Mouse (Mus musculus) CH12.LX (cell line): ENCODE results near the gene Syn3. TPM values are rescaled to one million over a fixed set of nuclear protein-coding genes. Genes with fewer than 3 reads are reported as not detected.

Experiments
- DNase-seq: peaks from one replicate; pipeline ENCODE4 v3.0.0-alpha.2; 2013; ENCODE audit errors: extremely low read depth
- H3K27ac ChIP-seq: 2 replicates; pipeline ENCODE4 v1.5.1; 2012; ENCODE audit warnings: low read depth, mild to moderate bottlenecking, control low read depth, moderate library complexity; ENCODE audit not compliant: insufficient read depth
- H3K27me3 ChIP-seq: replicated peaks from 2 replicates; pipeline ENCODE3; 2012; ENCODE audit warnings: inconsistent platforms
- H3K36me3 ChIP-seq, 2 experiments: replicated peaks in 1 of 2; 2 replicates each; pipeline versions ENCODE3 to v1.6.1; 2012; ENCODE audit warnings: inconsistent platforms in 1 of 2, low read length in 1 of 2, mild to moderate bottlenecking in 1 of 2, mixed read lengths in 1 of 2, moderate library complexity in 1 of 2; ENCODE audit not compliant: control insufficient read depth in 1 of 2, insufficient read depth in 1 of 2
- H3K4me1 ChIP-seq, 2 experiments: 2 replicates each; pipeline ENCODE4 v1.6.1; 2012; ENCODE audit warnings: inconsistent platforms in 1 of 2, moderate library complexity in 1 of 2; ENCODE audit not compliant: insufficient read depth in 2 of 2, control insufficient read depth in 1 of 2
- H3K4me2 ChIP-seq: 2 replicates; pipeline ENCODE4 v1.6.1; 2012; ENCODE audit warnings: low read depth, mild to moderate bottlenecking, control low read depth; ENCODE audit not compliant: poor library complexity, insufficient read depth, severe bottlenecking
- H3K4me3 ChIP-seq, 3 experiments: fragments of 150-350 bp in 1 of 3; sonication (generic) in 1 of 3; replicated peaks in 1 of 3; 2 replicates each; pipeline versions ENCODE3 to v1.5.1; 2011 to 2012; ENCODE audit warnings: low read depth in 2 of 3, low read length in 2 of 3, mild to moderate bottlenecking in 2 of 3, moderate library complexity in 2 of 3, control low read depth in 1 of 3, improper control_type of control experiment in 1 of 3, inconsistent platforms in 1 of 3, mixed read lengths in 1 of 3; ENCODE audit not compliant: poor library complexity in 1 of 3
- H3K79me2 ChIP-seq: replicated peaks from 2 replicates; pipeline ENCODE4 v1.6.1; 2012; ENCODE audit warnings: mild to moderate bottlenecking, moderate library complexity; ENCODE audit not compliant: control insufficient read depth, poor library complexity, insufficient read depth, severe bottlenecking; ENCODE audit errors: extremely low read depth
- H3K9ac ChIP-seq: 2 replicates; pipeline ENCODE4 v1.6.1; 2012; ENCODE audit warnings: low read depth, mild to moderate bottlenecking, control low read depth, moderate library complexity; ENCODE audit not compliant: insufficient read depth
- H3K9me3 ChIP-seq: replicated peaks from 2 replicates; pipeline ENCODE3; 2012; ENCODE audit warnings: low read length, inconsistent platforms, mixed read lengths
- CTCF ChIP-seq, 2 experiments: IDR thresholded peaks in 1 of 2; conservative IDR thresholded peaks in 1 of 2; 2 replicates each; pipeline ENCODE4 v1.5.1; 2011 to 2012; ENCODE audit warnings: low read depth in 2 of 2, low read length in 2 of 2, improper control_type of control experiment in 1 of 2, inconsistent platforms in 1 of 2, mild to moderate bottlenecking in 1 of 2, moderate library complexity in 1 of 2
- ETS1 ChIP-seq: conservative IDR thresholded peaks from 2 replicates; pipeline ENCODE4 v1.6.1; 2012; ENCODE audit warnings: low read depth, mild to moderate bottlenecking, inconsistent platforms, low read length, improper control_type of control experiment, moderate library complexity
- HCFC1 ChIP-seq: IDR thresholded peaks from 2 replicates; pipeline ENCODE4 v1.6.1; 2012; ENCODE audit warnings: low read depth, mild to moderate bottlenecking, inconsistent platforms, low read length, improper control_type of control experiment
- IRF4 ChIP-seq: IDR thresholded peaks from 2 replicates; pipeline ENCODE4 v1.6.1; 2014; ENCODE audit warnings: low read depth, mild to moderate bottlenecking, inconsistent platforms, low read length, improper control_type of control experiment
- JUND ChIP-seq: conservative IDR thresholded peaks from 2 replicates; pipeline ENCODE4 v1.6.1; 2011; ENCODE audit warnings: low read depth, low read length, improper control_type of control experiment
- MAX ChIP-seq: IDR thresholded peaks from 2 replicates; pipeline ENCODE4 v1.6.1; 2011; ENCODE audit warnings: low read length, improper control_type of control experiment
- MAZ ChIP-seq: IDR thresholded peaks from 2 replicates; pipeline ENCODE4 v1.6.1; 2012; ENCODE audit warnings: low read depth, mild to moderate bottlenecking, inconsistent platforms, low read length, improper control_type of control experiment, moderate library complexity
- MYC ChIP-seq: IDR thresholded peaks from 2 replicates; pipeline ENCODE4 v1.6.1; 2011; ENCODE audit warnings: low read depth, mild to moderate bottlenecking, improper control_type of control experiment, low read length
- POLR2AphosphoS2 ChIP-seq: IDR thresholded peaks from 2 replicates; pipeline ENCODE4 v1.6.1; 2011; ENCODE audit warnings: low read depth, low read length, improper control_type of control experiment
- TCF12 ChIP-seq: IDR thresholded peaks from 2 replicates; pipeline ENCODE4 v1.6.1; 2014; ENCODE audit warnings: low read depth, mild to moderate bottlenecking, inconsistent platforms, low read length, improper control_type of control experiment
- ZC3H11A ChIP-seq: IDR thresholded peaks from 2 replicates; pipeline ENCODE4 v1.6.1; 2012; ENCODE audit warnings: low read depth, mild to moderate bottlenecking, inconsistent platforms, low read length, improper control_type of control experiment
- dilution Hi-C: fragments of 300-500 bp; cut with MboI; formaldehyde crosslinking; loops from 2 replicates; pipeline ENCODE4 v1.14.3; 2020; ENCODE audit warnings: low sequenced_read_pairs; ENCODE audit not compliant: extremely low pct_unique_long_range_greater_than_20kb, extremely low pct_ligation_motif_present
- in situ Hi-C: fragments of 300-500 bp; cut with MboI; formaldehyde crosslinking; loops from 3 replicates; pipeline ENCODE4 v1.14.3; 2019; ENCODE audit warnings: low sequenced_read_pairs, low pct_ligation_motif_present, low pct_unique_long_range_greater_than_20kb, mixed read lengths
- polyA plus RNA-seq: library from polyadenylated mRNA; unstranded; fragments of >175 nt; gene quantifications from 2 replicates; pipeline ENCODE4 v1.2.1, GENCODE M21; 2012; ENCODE audit warnings: low read depth; ENCODE audit not compliant: insufficient read length
- total RNA-seq, 2 experiments: library from RNA; depleted of rRNA; stranded (reverse); fragments of 300-350 nt in 1 of 2; fragments of >200 nt in 1 of 2; gene quantifications; 2 replicates each; pipeline ENCODE4 v1.2.3; 2012 to 2014

The Syn3 gene
- total and polyA plus RNA-seq, 3 experiments = 2.8 to 8.9 (median 5.6) TPM

- in situ Hi-C loops = no loop called here
- H3K9me3 ChIP-seq = no peaks in the 10 kb centered on the region
- peaks cover 5 to 70% of the 10 kb centered on the region in 2 experiments for H3K36me3 ChIP-seq
- DNase-seq = no peak
- no peaks in the 10 kb centered on the region for H3K27me3 ChIP-seq
- peak overlapping the region; percentile 52; the same call in 1 of the 2 replicates for H3K27ac ChIP-seq
- H3K9ac ChIP-seq = no peak overlapping the region
- no peak overlapping the region for H3K4me2 ChIP-seq
- no peak for TF ChIP-seq IRF4
- no peak for TF ChIP-seq ETS1
- TF ChIP-seq MAX = no peak
- no peak for TF ChIP-seq POLR2AphosphoS2
- TF ChIP-seq MAZ = no peak
- no peak for TF ChIP-seq TCF12
- TF ChIP-seq, all 38 proteins: peak for 0
- Histone ChIP-seq H3K4me1 (peaks cover 35 to 97% of the 10 kb centered on the region in 2 experiments), H3K79me2 (0 out of 2 replicates have a peak, but pooled peaks cover 9% of the 10 kb centered on the region), H3K4me3 (no peak overlapping the region)
- dilution Hi-C loops = no loop called here
These were observed 16.2 kb downstream of the Syn3 start for GRCm38 (mm10) chr10:86482496-86482895.

- dilution Hi-C loops = no loop called here
These were observed 18.0 kb downstream of the Syn3 start for GRCm38 (mm10) chr10:86480711-86481110.

DNA sequence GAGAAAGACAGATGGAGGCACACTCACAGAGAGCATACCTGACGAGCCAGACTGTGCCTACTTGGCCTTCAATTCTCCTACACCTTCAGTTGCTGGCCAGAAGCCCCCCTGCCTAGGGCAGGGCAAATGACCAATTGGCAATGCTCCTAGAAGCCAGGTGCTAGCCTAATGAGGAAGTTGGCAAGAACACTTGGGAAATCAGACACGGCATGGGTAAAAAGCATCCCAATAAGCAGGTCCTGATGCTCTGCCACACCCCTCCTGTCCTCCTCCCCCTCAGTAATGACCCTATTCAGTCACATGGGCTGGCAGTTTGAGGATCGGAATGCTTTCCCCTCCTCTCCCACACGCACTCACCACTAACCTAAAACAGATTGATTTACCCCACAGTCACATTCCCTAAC, 19.0 kb downstream of the Syn3 start:
- Histone ChIP-seq H3K4me2 (no peak overlapping the region), H3K27ac (peak overlapping the region; percentile 32; the same call in 1 of the 2 replicates), H3K4me1 (peaks cover 42 to 93% of the 10 kb centered on the region in 2 experiments), H3K4me3 (no peak overlapping the region), H3K9ac (no peak overlapping the region), H3K9me3 (no peaks in the 10 kb centered on the region), H3K79me2 (no peaks in the 10 kb centered on the region), H3K36me3 (peaks cover 5 to 62% of the 10 kb centered on the region in 2 experiments), H3K27me3 (no peaks in the 10 kb centered on the region)
- in situ Hi-C loops = no loop called here
- dilution Hi-C loops = no loop called here
- no peak for DNase-seq
- no peak for TF ChIP-seq HCFC1
- no peak for TF ChIP-seq CTCF (conservative IDR thresholded peaks at IDR 0.05 in 1 of 2, IDR thresholded peaks at IDR 0.05 in 1 of 2; ENCODE audit: low read depth in 2 of 2, low read length in 2 of 2)
- TF ChIP-seq MYC = no peak
- TF ChIP-seq JUND = no peak
- no peak for TF ChIP-seq ZC3H11A

More at GRCm38 (mm10) chr10:86480711-86481110, 18.0 kb downstream of the Syn3 start:
- H3K36me3 ChIP-seq = peaks cover 5 to 72% of the 10 kb centered on the region in 2 experiments
- H3K4me1 ChIP-seq = peaks cover 42 to 97% of the 10 kb centered on the region in 2 experiments
- no peak for DNase-seq
- H3K9ac ChIP-seq = no peak overlapping the region
- no peak overlapping the region for H3K4me3 ChIP-seq
- TF ChIP-seq MAZ (no peak), HCFC1 (no peak), MAX (no peak), POLR2AphosphoS2 (no peak)
- TF ChIP-seq, all 38 proteins: peak for 0
- no peaks in the 10 kb centered on the region for H3K9me3 ChIP-seq
- no peaks in the 10 kb centered on the region for H3K79me2 ChIP-seq
- in situ Hi-C loops = no loop called here
- no peak overlapping the region for H3K27ac ChIP-seq
- H3K4me2 ChIP-seq = no peak overlapping the region
- no peaks in the 10 kb centered on the region for H3K27me3 ChIP-seq
